Mouse (Mus musculus): ENCODE measurements around the gene Heatr4. TPM values are rescaled to one million over a fixed set of nuclear protein-coding genes. Genes with fewer than 3 reads are reported as not detected.

Heatr4 gene
- polyA plus RNA-seq, 1 experiment: not detected

GRCm38 (mm10) chr12:83921535-83922381 lies 62.9 kb downstream of the Heatr4 start, which contains the start of gene Numb:
Gene Numb, minus strand, starts transcription at chr12:83921934.
- no peaks in the 10 kb centered on the region; the same call in 1 of the 2 replicates for H3K4me1 ChIP-seq (ENCODE audit: control insufficient read depth, insufficient read depth, low read length)
- H3K27ac ChIP-seq (ENCODE audit: control insufficient read depth, insufficient read depth, low read depth, low read length, poor library complexity): peak within 1 kb of the TSS; percentile 91
- WGBS: under 1% methylated on average over 63 of the region's 63 CpGs
- TF ChIP-seq CTCF (IDR thresholded peaks at IDR 0.05; ENCODE audit: control insufficient read depth, insufficient read depth, low read length): no peak
- TF ChIP-seq POLR2A (IDR thresholded peaks at IDR 0.05; ENCODE audit: borderline replicate concordance, control insufficient read depth, low read depth, low read length): peak; percentile 67
- peak within 1 kb of the TSS; percentile 76 for H3K4me3 ChIP-seq (replicated peaks; ENCODE audit: control insufficient read depth, low read depth, low read length)

DNA sequence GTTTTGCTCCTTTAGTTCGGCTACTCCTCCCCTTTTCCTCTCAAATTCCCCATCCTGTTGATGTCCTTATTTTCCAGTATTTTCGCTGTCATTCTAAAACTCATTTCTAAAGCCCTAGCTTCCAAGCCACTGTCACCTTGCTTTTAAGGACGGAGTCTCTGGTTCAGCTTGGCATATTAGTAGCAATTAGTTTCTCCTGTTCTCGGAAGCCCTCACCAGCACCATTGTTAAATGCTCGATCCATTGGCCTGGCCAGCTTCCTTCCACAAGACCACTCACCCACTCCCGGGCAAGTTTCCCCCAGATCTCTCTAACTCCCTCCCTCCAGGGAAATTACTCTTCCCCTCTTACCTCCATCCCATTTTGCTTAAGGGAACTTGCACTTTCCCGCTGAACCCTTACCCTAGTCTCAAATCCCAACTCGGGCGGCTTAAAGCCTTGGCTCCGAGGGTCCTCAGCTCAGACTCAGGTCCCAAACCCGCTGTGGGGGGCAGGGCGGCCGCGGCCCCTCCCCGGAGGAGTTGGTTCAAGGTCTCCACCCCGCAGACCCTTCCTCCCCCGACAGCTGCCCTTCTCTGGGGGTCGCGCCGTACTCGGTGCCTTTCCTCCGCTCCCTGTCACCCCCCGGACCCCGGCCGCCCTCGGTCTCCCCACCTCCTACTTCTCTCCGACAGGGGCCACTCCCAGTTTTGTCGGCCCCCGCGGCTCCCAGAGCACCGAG lies 63.8 kb downstream of the Heatr4 start:
- TF ChIP-seq POLR2A (IDR thresholded peaks at IDR 0.05; ENCODE audit: borderline replicate concordance, control insufficient read depth, low read depth, low read length) (no peak), CTCF (IDR thresholded peaks at IDR 0.05; ENCODE audit: control insufficient read depth, insufficient read depth, low read length) (no peak)
- WGBS: 5% methylated on average over 31 of the region's 31 CpGs
- Histone ChIP-seq H3K4me3 (replicated peaks; ENCODE audit: control insufficient read depth, low read depth, low read length) (peak overlapping the region; percentile 76), H3K4me1 (ENCODE audit: control insufficient read depth, insufficient read depth, low read length) (no peaks in the 10 kb centered on the region; the same call in 1 of the 2 replicates), H3K27ac (ENCODE audit: control insufficient read depth, insufficient read depth, low read depth, low read length, poor library complexity) (peak overlapping the region; percentile 91)

GRCm38 (mm10) chr12:83916884-83917283 lies 67.8 kb downstream of the Heatr4 start:
- TF ChIP-seq POLR2A (IDR thresholded peaks at IDR 0.05; ENCODE audit: borderline replicate concordance, control insufficient read depth, low read depth, low read length): no peak
- WGBS: 78% methylated on average over 9 of the region's 9 CpGs
- H3K4me3 ChIP-seq (replicated peaks; ENCODE audit: control insufficient read depth, low read depth, low read length): no peak overlapping the region
- H3K27ac ChIP-seq (ENCODE audit: control insufficient read depth, insufficient read depth, low read depth, low read length, poor library complexity): no peak overlapping the region
- no peaks in the 10 kb centered on the region; the same call in 1 of the 2 replicates for H3K4me1 ChIP-seq (ENCODE audit: control insufficient read depth, insufficient read depth, low read length)

DNA sequence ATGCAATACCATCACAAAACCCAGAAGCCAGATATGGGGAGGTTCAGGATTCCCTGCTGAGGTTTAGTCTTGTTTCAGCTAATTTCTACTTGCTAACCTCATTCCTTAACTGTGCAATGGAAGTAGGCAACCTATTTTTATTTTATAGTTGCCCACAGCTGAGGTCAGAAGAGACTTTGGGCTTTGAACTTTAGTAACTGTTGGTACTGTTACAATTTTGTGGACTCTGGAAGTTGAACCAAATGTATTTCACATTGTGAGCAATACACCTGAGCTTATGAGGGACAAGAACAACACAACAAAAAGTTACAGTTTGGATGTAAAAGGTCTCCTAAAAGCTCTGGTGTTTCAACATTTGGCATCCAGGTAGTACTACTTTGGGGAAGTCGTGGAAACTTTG lies 69.9 kb downstream of the Heatr4 start:
- 30% methylated on average over 1 of the region's 1 CpGs for WGBS
- Histone ChIP-seq H3K4me1 (ENCODE audit: control insufficient read depth, insufficient read depth, low read length) (no peaks in the 10 kb centered on the region; the same call in 1 of the 2 replicates), H3K27ac (ENCODE audit: control insufficient read depth, insufficient read depth, low read depth, low read length, poor library complexity) (peak overlapping the region; percentile 41; the same call in 1 of the 2 replicates), H3K4me3 (replicated peaks; ENCODE audit: control insufficient read depth, low read depth, low read length) (no peak overlapping the region)
- TF ChIP-seq POLR2A (IDR thresholded peaks at IDR 0.05; ENCODE audit: borderline replicate concordance, control insufficient read depth, low read depth, low read length) (no peak), CTCF (IDR thresholded peaks at IDR 0.05; ENCODE audit: control insufficient read depth, insufficient read depth, low read length) (no peak)

GRCm38 (mm10) chr12:83914202-83914740 lies 70.4 kb downstream of the Heatr4 start:
- TF ChIP-seq CTCF (IDR thresholded peaks at IDR 0.05; ENCODE audit: control insufficient read depth, insufficient read depth, low read length): no peak
- no peak for TF ChIP-seq POLR2A (IDR thresholded peaks at IDR 0.05; ENCODE audit: borderline replicate concordance, control insufficient read depth, low read depth, low read length)

DNA sequence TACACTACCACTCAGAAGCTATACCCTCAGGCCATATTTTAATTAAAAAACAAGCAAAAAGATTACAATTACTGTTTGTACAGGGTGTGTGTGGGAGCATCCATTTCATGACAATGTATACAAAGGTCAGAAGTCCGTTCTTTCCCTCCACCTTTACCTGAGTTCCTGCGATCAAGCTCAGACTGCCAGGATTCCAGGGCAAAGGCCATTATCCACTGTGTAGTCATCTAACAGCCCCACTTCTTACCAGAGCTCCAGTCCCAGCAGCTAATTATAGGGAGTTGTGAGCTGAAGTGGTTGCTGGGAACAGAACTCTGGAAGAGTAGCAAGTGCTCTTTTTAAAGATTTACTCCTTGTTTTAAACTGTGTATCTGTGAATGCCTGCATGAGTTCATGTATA lies 74.2 kb downstream of the Heatr4 start:
- no peaks in the 10 kb centered on the region; the same call in 1 of the 2 replicates for H3K4me1 ChIP-seq (ENCODE audit: control insufficient read depth, insufficient read depth, low read length)
- no peak overlapping the region for H3K27ac ChIP-seq (ENCODE audit: control insufficient read depth, insufficient read depth, low read depth, low read length, poor library complexity)
- H3K4me3 ChIP-seq (replicated peaks; ENCODE audit: control insufficient read depth, low read depth, low read length): no peak overlapping the region
- TF ChIP-seq CTCF (IDR thresholded peaks at IDR 0.05; ENCODE audit: control insufficient read depth, insufficient read depth, low read length) (no peak), POLR2A (IDR thresholded peaks at IDR 0.05; ENCODE audit: borderline replicate concordance, control insufficient read depth, low read depth, low read length) (no peak)
- 88% methylated on average over 2 of the region's 2 CpGs for WGBS

More at GRCm38 (mm10) chr12:83914202-83914740, 70.4 kb downstream of the Heatr4 start:
- WGBS: 49% methylated on average over 4 of the region's 4 CpGs
- Histone ChIP-seq H3K4me1 (ENCODE audit: control insufficient read depth, insufficient read depth, low read length) (no peaks in the 10 kb centered on the region; the same call in 1 of the 2 replicates), H3K4me3 (replicated peaks; ENCODE audit: control insufficient read depth, low read depth, low read length) (no peak overlapping the region), H3K27ac (ENCODE audit: control insufficient read depth, insufficient read depth, low read depth, low read length, poor library complexity) (peak overlapping the region; percentile 41; the same call in 1 of the 2 replicates)

Other genes starting within 250 kb of the Heatr4 start
- gene Papln, start 221.2 kb downstream of the Heatr4 start, polyA plus RNA-seq (2011; ENCODE audit: insufficient read depth, insufficient read length, low replicate concordance, missing spikeins): 0.23 and 0.65 TPM in 2 replicates
- 6.0 and 15.1 TPM in 2 replicates for gene Numb, start 62.9 kb downstream of the Heatr4 start, polyA plus RNA-seq (2011; ENCODE audit: insufficient read depth, insufficient read length, low replicate concordance, missing spikeins)
- 7.0 and 15.2 TPM in 2 replicates for gene Riox1, start 34.2 kb downstream of the Heatr4 start, polyA plus RNA-seq (2011; ENCODE audit: insufficient read depth, insufficient read length, low replicate concordance, missing spikeins)
- gene Acot2, start 3.0 kb upstream of the Heatr4 start, polyA plus RNA-seq (2011; ENCODE audit: insufficient read depth, insufficient read length, low replicate concordance, missing spikeins): 1.2 and 3.5 TPM in 2 replicates
- gene Acot1, start 24.6 kb upstream of the Heatr4 start, polyA plus RNA-seq (2011; ENCODE audit: insufficient read depth, insufficient read length, low replicate concordance, missing spikeins): 4.9 and 15.5 TPM in 2 replicates
- gene Acot4, start 53.5 kb upstream of the Heatr4 start, polyA plus RNA-seq (2011; ENCODE audit: insufficient read depth, insufficient read length, low replicate concordance, missing spikeins): 0.32 and 2.4 TPM in 2 replicates
- gene Gm49366, start 54.1 kb upstream of the Heatr4 start, polyA plus RNA-seq (2011; ENCODE audit: insufficient read depth, insufficient read length, low replicate concordance, missing spikeins): not detected in 2 replicates
- gene Acot3, start 67.3 kb upstream of the Heatr4 start, polyA plus RNA-seq (2011; ENCODE audit: insufficient read depth, insufficient read length, low replicate concordance, missing spikeins): not detected in 2 replicates
- gene Acot5, start 84.5 kb upstream of the Heatr4 start, polyA plus RNA-seq (2011; ENCODE audit: insufficient read depth, insufficient read length, low replicate concordance, missing spikeins): not detected in 2 replicates
- 0.62 and 0.75 TPM in 2 replicates for gene Acot6, start 115.8 kb upstream of the Heatr4 start, polyA plus RNA-seq (2011; ENCODE audit: insufficient read depth, insufficient read length, low replicate concordance, missing spikeins)
- 0.60 and 1.7 TPM in 2 replicates for gene Dnal1, start 129.5 kb upstream of the Heatr4 start, polyA plus RNA-seq (2011; ENCODE audit: insufficient read depth, insufficient read length, low replicate concordance, missing spikeins)
- gene Pnma1, start 163.6 kb upstream of the Heatr4 start, polyA plus RNA-seq (2011; ENCODE audit: insufficient read depth, insufficient read length, low replicate concordance, missing spikeins): 1.8 and 2.8 TPM in 2 replicates
- gene Elmsan1, start 234.0 kb upstream of the Heatr4 start, polyA plus RNA-seq (2011; ENCODE audit: insufficient read depth, insufficient read length, low replicate concordance, missing spikeins): 12.5 and 20.0 TPM in 2 replicates